Mouse (Mus musculus): ENCODE data around the gene Cacna1c. TPM values are rescaled to one million over a fixed set of nuclear protein-coding genes. Genes with fewer than 3 reads are reported as not detected.

Cacna1c gene
- total RNA-seq, 2 experiments from 2014 or later, result 195 to 220 TPM

GRCm38 (mm10) chr6:119037047-119037446, 159.2 kb downstream of the Cacna1c start:
- intact Hi-C loops (cut with DNase I), result no loop called here
- DNase-seq, result peak; percentile 15 to 27

GRCm38 (mm10) chr6:119035361-119035760, 160.9 kb downstream of the Cacna1c start:
- DNase-seq, result no peak
- intact Hi-C loops (cut with DNase I), result no loop called here

GRCm38 (mm10) chr6:119034947-119035346, 161.3 kb downstream of the Cacna1c start:
- no peak for DNase-seq
- intact Hi-C loops (cut with DNase I), result no loop called here

GRCm38 (mm10) chr6:119027880-119028279, 168.3 kb downstream of the Cacna1c start:
- intact Hi-C loops (cut with DNase I), result no loop called here
- DNase-seq, result no peak

DNA sequence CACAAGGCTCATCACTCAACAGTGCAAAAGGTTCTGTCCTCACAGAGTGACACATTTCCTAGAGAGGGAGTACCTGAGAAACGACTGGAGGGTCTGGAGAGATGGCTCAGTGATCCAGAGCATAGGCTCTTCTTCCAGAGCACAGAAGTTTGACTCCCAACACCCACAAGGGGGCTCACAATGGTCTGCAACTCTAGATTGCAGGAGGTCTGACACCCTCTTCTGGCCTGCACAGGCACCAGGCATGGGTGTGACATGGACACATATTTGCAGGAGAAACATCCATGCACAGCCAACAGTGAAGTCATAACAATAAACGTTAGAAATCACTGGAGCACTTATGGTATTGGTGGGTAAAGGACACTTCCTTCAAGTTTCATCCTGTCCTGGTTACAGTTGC, 173.4 kb downstream of the Cacna1c start:
- intact Hi-C loops (cut with DNase I), result no loop called here
- DNase-seq, result no peak

- DNase-seq, result no peak
- intact Hi-C loops (cut with DNase I), result no loop called here
Observed at GRCm38 (mm10) chr6:119021226-119021625, 175.0 kb downstream of the Cacna1c start.

GRCm38 (mm10) chr6:119018956-119019355, 177.3 kb downstream of the Cacna1c start:
- DNase-seq, result peak; percentile 35 to 46
- intact Hi-C loops (cut with DNase I), result no loop called here

GRCm38 (mm10) chr6:119018256-119018655, 178.0 kb downstream of the Cacna1c start:
- intact Hi-C loops (cut with DNase I), result no loop called here
- DNase-seq, result no peak

GRCm38 (mm10) chr6:119017498-119017897, 178.7 kb downstream of the Cacna1c start:
- intact Hi-C loops (cut with DNase I), result no loop called here
- DNase-seq, result no peak

- intact Hi-C loops (cut with DNase I), result no loop called here
- no peak for DNase-seq
Observed at GRCm38 (mm10) chr6:119015346-119015745, 180.9 kb downstream of the Cacna1c start.

DNA sequence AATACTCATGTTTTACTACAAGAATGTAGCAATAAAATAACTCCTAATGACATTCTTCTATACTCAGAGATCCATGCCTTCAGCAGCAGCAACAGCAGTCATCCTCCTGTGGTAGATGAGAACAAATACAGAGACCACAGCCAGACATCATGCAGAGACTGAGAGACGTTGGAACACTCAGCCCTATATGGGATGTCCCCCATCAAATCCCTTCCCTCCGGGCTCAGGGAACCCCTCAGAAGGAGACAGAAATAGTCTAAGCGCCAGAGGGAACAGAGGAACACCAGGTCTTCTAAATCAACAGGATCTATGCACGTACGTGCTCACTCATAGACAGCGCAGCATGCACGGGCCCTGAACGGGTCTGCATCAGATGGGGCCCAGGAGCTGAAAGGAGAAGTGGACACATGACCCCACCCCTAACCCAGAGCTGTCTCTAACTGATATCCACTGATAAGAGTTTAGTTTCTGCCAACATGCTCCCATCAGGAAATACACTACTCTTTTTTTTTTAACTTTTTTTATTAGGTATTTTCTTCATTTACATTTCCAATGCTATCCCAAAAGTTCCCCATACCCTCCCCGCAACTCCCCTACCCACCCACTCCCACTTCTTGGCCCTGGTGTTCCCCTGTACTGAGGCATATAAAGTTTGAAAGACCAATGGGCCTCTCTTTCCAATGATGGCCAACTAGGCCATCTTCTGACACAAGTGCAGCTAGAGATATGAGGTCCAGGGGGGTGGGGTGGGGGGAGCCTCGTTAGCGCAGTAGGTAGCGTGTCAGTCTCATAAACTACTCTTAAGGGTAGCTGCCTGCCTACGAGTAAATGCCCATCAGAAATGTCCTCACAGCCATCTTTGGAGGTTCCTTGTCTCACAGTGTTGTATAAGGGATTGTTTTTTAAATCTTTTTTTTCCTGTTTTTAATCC, 182.8 kb downstream of the Cacna1c start:
- intact Hi-C loops (cut with DNase I), result no loop called here
- DNase-seq, result no peak

GRCm38 (mm10) chr6:119010875-119011274, 185.3 kb downstream of the Cacna1c start:
- intact Hi-C loops (cut with DNase I), result no loop called here
- DNase-seq, result no peak

DNA sequence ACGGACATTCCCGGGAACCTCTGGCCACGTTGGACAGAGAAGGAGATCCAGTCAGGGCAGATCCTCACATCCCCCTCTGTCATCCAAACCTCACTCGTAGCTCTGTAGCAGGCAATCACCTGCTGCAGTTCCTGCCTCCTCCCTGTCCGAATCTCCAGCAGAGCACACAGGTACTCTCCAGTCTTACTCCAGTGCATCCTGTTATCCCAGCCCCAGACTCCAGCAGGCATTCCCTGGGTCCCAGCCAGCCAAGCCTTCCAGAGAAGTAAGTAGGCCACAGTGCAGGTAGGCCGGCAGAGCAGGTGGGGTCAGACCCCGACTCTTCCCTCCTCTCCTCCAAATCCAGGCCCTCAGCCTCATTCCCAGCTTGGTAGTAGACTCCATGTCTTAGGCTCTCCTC, 186.7 kb downstream of the Cacna1c start:
- no peak for DNase-seq
- intact Hi-C loops (cut with DNase I), result no loop called here

GRCm38 (mm10) chr6:119008638-119009166, 187.5 kb downstream of the Cacna1c start:
- intact Hi-C loops (cut with DNase I), result no loop called here

GRCm38 (mm10) chr6:119004596-119004995, 191.6 kb downstream of the Cacna1c start:
- no peak for DNase-seq
- intact Hi-C loops (cut with DNase I), result no loop called here

More at GRCm38 (mm10) chr6:119008638-119009166, 187.5 kb downstream of the Cacna1c start:
- no peak for DNase-seq

- DNase-seq, result no peak
- intact Hi-C loops (cut with DNase I), result no loop called here
Observed at GRCm38 (mm10) chr6:119001442-119001841, 194.8 kb downstream of the Cacna1c start.

- intact Hi-C loops (cut with DNase I), result no loop called here
- no peak for DNase-seq
Observed at GRCm38 (mm10) chr6:119000255-119000654, 196.0 kb downstream of the Cacna1c start.

DNA sequence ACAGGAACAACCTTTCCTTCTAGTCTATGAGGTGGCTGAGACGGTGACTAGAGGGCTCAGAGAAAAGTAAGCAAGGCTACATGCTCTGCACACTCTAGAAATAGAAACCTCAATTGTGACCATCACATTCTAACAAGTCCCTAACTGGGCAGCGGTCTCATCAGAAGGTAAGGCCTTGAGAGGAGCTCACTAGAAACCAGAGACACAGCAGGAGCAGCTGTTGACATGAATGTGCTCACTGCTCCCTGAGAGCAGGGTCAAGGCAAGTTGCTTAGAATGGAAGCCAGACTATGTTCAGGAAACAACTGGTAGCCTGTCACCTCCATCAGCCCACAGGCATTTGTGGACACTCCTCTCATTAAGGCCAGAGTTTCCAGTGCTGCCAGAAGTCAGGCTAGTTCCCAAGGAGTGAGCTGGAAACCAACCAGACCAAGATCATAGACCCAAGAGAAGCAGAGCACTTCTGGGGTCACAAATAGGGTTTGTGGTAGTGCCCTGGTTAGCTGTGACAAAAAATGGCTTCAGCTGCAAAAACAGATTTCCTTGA, 196.8 kb downstream of the Cacna1c start:
- intact Hi-C loops (cut with DNase I), result no loop called here
- DNase-seq, result no peak

- intact Hi-C loops (cut with DNase I), result no loop called here
- DNase-seq, result no peak
Observed at GRCm38 (mm10) chr6:118997397-118997796, 198.8 kb downstream of the Cacna1c start.

- no peak for DNase-seq
- intact Hi-C loops (cut with DNase I), result loop anchor here (5.0 kb wide), 1 partner anchor 67 kb away; no protein-coding TSS in a partner anchor
Observed at GRCm38 (mm10) chr6:118994272-118995061, 201.8 kb downstream of the Cacna1c start.

GRCm38 (mm10) chr6:118992391-118992790, 203.8 kb downstream of the Cacna1c start:
- intact Hi-C loops (cut with DNase I), result loop anchor here (5.0 kb wide), 1 partner anchor 65 kb away; no protein-coding TSS in a partner anchor
- peak; percentile 29 to 41 for DNase-seq
